Mouse (Mus musculus) forebrain, embryonic 11.5 days (tissue): Measurements from ENCODE around the gene Dnmt3a. TPM values are rescaled to one million over a fixed set of nuclear protein-coding genes. Genes with fewer than 3 reads are reported as not detected.

Source experiments
- ATAC-seq: fragments of 200-750 bp; cut with Nextera tagmentation; replicated peaks from 2 replicates; pipeline ENCODE4 v1.8.0; 2017; ENCODE audit warnings: moderate TSS enrichment; ENCODE audit not compliant: low FRiP score
- DNase-seq: peaks from one replicate; pipeline ENCODE4 v3.0.0-alpha.2; 2017; ENCODE audit warnings: low spot score
- H3K27ac ChIP-seq: fragments of 300-500 bp; sonication (generic); 2 replicates; pipeline ENCODE4 v1.5.1; 2014; ENCODE audit warnings: low read depth, low read length
- H3K27me3 ChIP-seq: fragments of 300-500 bp; sonication (generic); 2 replicates; pipeline ENCODE4 v1.6.1; 2014; ENCODE audit warnings: mild to moderate bottlenecking, low read length, mixed read lengths; ENCODE audit not compliant: control insufficient read depth, insufficient read depth
- H3K36me3 ChIP-seq: fragments of 300-500 bp; sonication (generic); 2 replicates; pipeline ENCODE4 v1.6.1; 2014; ENCODE audit warnings: mild to moderate bottlenecking, low read length, moderate library complexity, mixed read lengths; ENCODE audit not compliant: control insufficient read depth, insufficient read depth
- H3K4me1 ChIP-seq: fragments of 300-500 bp; sonication (generic); replicated peaks from 2 replicates; pipeline ENCODE4 v1.6.1; 2014; ENCODE audit warnings: low read length, mixed read lengths; ENCODE audit not compliant: control insufficient read depth, insufficient read depth
- H3K4me2 ChIP-seq: fragments of 300-500 bp; sonication (generic); 2 replicates; pipeline ENCODE4 v1.6.1; 2014; ENCODE audit warnings: low read depth, mild to moderate bottlenecking, low read length, moderate library complexity, mixed read lengths; ENCODE audit not compliant: severe bottlenecking
- H3K4me3 ChIP-seq: fragments of 300-500 bp; sonication (generic); 2 replicates; pipeline ENCODE4 v1.5.1; 2014; ENCODE audit warnings: low read depth, low read length
- H3K9ac ChIP-seq: fragments of 300-500 bp; sonication (generic); 2 replicates; pipeline ENCODE4 v1.6.1; 2014; ENCODE audit warnings: low read length
- H3K9me3 ChIP-seq: fragments of 300-500 bp; sonication (generic); 2 replicates; pipeline ENCODE4 v1.6.1; 2016; ENCODE audit warnings: low read length, mixed read lengths; ENCODE audit not compliant: control insufficient read depth
- WGBS: fragments of 180-500 bp; shearing (Covaris S2); extraction: QIAGEN DNeasy Blood & Tissue Kit; methylation state at CpG from one replicate; pipeline ENCODE4 v1.1.7; 2014; 5-methylcytosine and 5-hydroxymethylcytosine counted together
- polyA plus RNA-seq: library from polyadenylated mRNA; unstranded; fragments of >200 nt; fragmentation: Nextera tagmentation; extraction: Ambion mirVana; gene quantifications from 2 replicates; pipeline ENCODE4 v1.2.1, GENCODE M21; 2014

Dnmt3a gene
- polyA plus RNA-seq, 1 experiment from 2014 or later = 104 TPM

DNA sequence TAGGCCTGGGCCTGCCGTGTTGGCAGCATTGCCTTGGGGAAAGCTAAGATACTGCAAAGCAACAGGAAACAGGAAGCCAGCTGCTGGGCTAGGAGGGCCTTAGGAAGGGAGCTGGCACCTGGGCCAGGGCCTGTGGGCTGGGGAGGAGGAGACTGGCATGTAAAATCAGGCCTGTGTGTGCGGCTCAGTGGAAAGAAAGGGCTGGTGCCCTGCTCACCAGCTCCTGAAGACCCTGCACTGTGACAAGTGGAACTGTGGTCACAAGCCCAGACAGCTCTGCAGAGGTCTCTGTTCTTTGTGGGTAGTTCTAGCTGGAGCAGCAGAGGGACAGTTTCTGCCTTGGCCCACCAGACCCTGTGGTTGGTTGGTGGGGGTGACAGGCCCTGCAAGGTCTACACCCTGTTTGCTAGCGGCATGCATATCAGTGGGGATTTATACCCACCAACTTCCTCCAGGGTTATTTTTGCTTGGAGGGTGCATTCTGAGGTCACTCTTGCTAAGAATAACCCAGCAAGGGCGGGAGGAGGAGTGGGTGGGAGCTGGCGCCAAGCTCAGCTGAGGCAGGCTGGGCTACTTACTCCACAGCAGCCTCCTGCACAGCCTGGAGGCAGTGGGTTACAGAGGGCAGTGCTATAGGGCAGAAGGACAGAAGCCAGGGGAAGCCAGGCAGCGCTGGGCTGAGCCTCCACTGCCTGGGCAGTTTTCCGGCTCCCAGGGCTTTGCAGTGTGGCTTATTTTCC is 50.1 kb downstream of the Dnmt3a start:
- Histone ChIP-seq H3K9ac (no peak overlapping the region), H3K9me3 (no peaks in the 10 kb centered on the region), H3K27me3 (no peaks in the 10 kb centered on the region), H3K4me3 (no peak overlapping the region), H3K27ac (no peak overlapping the region), H3K4me2 (no peak overlapping the region), H3K36me3 (no peaks in the 10 kb centered on the region), H3K4me1 (no peaks in the 10 kb centered on the region)
- 59% methylated on average over 7 of the region's 7 CpGs for WGBS
- no peak for ATAC-seq
- no peak for DNase-seq

GRCm38 (mm10) chr12:3856748-3857147 is 50.9 kb downstream of the Dnmt3a start:
- H3K27me3 ChIP-seq = no peaks in the 10 kb centered on the region
- no peak overlapping the region for H3K4me2 ChIP-seq
- 81% methylated on average over 2 of the region's 2 CpGs for WGBS
- no peak for ATAC-seq
- DNase-seq = no peak
- no peak overlapping the region for H3K4me3 ChIP-seq
- no peaks in the 10 kb centered on the region for H3K4me1 ChIP-seq
- no peaks in the 10 kb centered on the region for H3K36me3 ChIP-seq
- no peaks in the 10 kb centered on the region for H3K9me3 ChIP-seq
- no peak overlapping the region for H3K27ac ChIP-seq
- no peak overlapping the region for H3K9ac ChIP-seq

- DNase-seq = no peak
- ATAC-seq = no peak
- 77% methylated on average over 3 of the region's 3 CpGs for WGBS
- H3K4me2 ChIP-seq = no peak overlapping the region
- no peak overlapping the region for H3K4me3 ChIP-seq
- H3K9ac ChIP-seq = no peak overlapping the region
- no peak overlapping the region for H3K27ac ChIP-seq
- H3K9me3 ChIP-seq = no peaks in the 10 kb centered on the region
- no peaks in the 10 kb centered on the region for H3K4me1 ChIP-seq
- no peaks in the 10 kb centered on the region for H3K27me3 ChIP-seq
- no peaks in the 10 kb centered on the region for H3K36me3 ChIP-seq
Observed at GRCm38 (mm10) chr12:3857231-3857630, 51.4 kb downstream of the Dnmt3a start.

DNA sequence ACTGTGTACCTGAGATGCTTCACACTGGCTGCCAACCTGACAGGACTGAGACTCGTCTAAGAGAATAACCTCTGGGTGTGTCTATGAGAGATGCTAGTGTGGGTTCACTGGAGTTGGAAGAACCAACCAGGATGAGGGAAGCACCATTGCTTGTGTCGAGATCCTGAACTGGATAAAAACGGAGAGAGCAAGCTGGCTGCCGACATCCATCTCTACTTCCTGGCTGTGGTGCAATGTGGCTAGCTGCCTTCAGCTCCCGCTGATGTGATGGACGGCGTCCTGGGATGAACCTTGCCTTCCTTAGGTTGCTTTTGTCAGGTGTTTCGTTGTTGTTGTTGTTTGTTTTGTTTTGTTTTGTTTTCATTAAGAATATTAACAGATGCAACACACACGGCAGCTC is 52.0 kb downstream of the Dnmt3a start:
- Histone ChIP-seq H3K4me3 (no peak overlapping the region), H3K9ac (no peak overlapping the region), H3K4me2 (no peak overlapping the region), H3K36me3 (no peaks in the 10 kb centered on the region), H3K27ac (no peak overlapping the region), H3K9me3 (no peaks in the 10 kb centered on the region), H3K4me1 (no peaks in the 10 kb centered on the region), H3K27me3 (no peaks in the 10 kb centered on the region)
- ATAC-seq = no peak
- WGBS = 84% methylated on average over 9 of the region's 9 CpGs
- DNase-seq = no peak

GRCm38 (mm10) chr12:3858754-3859153 is 52.9 kb downstream of the Dnmt3a start:
- Histone ChIP-seq H3K9ac (no peak overlapping the region), H3K36me3 (no peaks in the 10 kb centered on the region), H3K27ac (no peak overlapping the region), H3K9me3 (no peaks in the 10 kb centered on the region), H3K4me2 (no peak overlapping the region), H3K4me3 (no peak overlapping the region), H3K4me1 (no peaks in the 10 kb centered on the region), H3K27me3 (no peaks in the 10 kb centered on the region)
- ATAC-seq = no peak
- no peak for DNase-seq
- 86% methylated on average over 4 of the region's 4 CpGs for WGBS

DNA sequence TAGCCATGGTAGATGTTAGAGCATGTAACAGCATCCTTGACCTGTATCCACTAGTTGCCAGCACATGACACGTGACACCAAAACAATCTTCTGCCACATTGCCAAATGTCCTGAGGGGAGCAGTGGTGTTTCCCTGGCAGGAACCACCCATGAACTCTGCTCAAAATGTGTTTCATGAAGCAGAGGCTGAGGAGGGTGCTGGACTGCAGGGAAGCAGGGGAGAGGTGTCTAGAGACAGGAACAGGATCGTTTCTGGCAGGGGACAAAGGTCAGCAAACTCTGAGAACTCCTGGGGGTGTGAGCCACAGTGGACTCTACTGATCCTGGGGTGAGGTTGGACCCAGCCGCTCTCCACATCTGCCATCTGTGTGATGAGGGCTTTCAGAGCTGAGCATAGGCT is 53.7 kb downstream of the Dnmt3a start:
- H3K4me1 ChIP-seq = no peaks in the 10 kb centered on the region
- no peak overlapping the region for H3K27ac ChIP-seq
- 73% methylated on average over 3 of the region's 3 CpGs for WGBS
- no peak overlapping the region for H3K4me2 ChIP-seq
- H3K27me3 ChIP-seq = no peaks in the 10 kb centered on the region
- no peaks in the 10 kb centered on the region for H3K9me3 ChIP-seq
- H3K36me3 ChIP-seq = no peaks in the 10 kb centered on the region
- H3K4me3 ChIP-seq = no peak overlapping the region
- ATAC-seq = no peak
- no peak overlapping the region for H3K9ac ChIP-seq
- no peak for DNase-seq

DNA sequence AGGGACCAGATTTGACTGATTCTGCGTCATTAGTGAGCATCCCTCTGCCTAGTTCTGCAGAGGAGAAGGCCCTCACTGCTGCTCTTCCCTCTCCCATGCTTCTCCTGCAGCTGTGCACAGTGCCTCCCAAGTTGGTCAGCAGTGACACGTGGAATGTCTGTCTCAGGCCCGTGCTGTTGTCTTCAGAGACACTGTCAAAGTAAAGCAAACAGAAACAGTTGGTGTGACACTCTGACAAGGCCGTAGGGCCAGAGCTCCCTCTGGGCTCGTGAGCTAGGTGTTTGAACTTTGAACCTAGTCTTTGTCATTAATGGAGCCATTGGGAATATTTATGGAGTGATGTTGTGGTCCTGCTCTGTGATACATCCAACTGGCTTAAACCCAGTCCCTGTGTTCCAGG is 54.2 kb downstream of the Dnmt3a start:
- no peak for ATAC-seq
- Histone ChIP-seq H3K27me3 (no peaks in the 10 kb centered on the region), H3K4me2 (no peak overlapping the region), H3K27ac (no peak overlapping the region), H3K4me1 (no peaks in the 10 kb centered on the region), H3K9me3 (no peaks in the 10 kb centered on the region), H3K9ac (no peak overlapping the region), H3K36me3 (no peaks in the 10 kb centered on the region), H3K4me3 (no peak overlapping the region)
- 80% methylated on average over 5 of the region's 5 CpGs for WGBS
- no peak for DNase-seq

DNA sequence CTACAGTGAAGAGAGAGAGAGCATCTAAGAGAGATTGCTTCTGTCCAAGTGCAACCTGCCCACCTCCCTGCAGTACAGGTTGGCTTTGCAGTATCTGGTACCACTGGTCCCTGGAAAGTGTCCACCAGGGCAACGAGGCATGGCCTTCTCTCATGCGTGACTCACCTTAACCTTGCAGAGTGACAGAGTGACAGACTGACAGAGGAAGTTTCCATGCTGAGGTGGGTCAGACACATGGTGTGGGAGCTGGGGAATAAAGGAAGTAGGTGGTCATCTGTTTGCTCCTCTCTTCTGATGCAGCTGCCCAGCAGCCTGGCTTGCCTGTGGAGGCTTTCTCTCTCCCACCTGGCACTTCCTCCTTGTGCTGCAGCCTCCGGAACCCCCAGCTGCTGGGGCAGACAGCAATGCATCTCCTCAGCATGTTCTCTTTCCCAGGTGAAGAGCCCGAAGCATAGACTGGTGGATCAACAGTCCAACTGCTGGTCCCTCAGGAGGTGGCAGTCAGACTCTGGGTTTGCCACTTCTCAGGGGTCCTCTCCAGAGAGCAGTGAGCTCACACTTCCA is 55.9 kb downstream of the Dnmt3a start:
- Histone ChIP-seq H3K4me2 (no peak overlapping the region), H3K4me1 (no peaks in the 10 kb centered on the region), H3K27me3 (no peaks in the 10 kb centered on the region), H3K36me3 (no peaks in the 10 kb centered on the region), H3K9me3 (no peaks in the 10 kb centered on the region), H3K27ac (no peak overlapping the region), H3K4me3 (no peak overlapping the region), H3K9ac (no peak overlapping the region)
- 86% methylated on average over 4 of the region's 4 CpGs for WGBS
- ATAC-seq = no peak
- DNase-seq = peak; percentile 44

DNA sequence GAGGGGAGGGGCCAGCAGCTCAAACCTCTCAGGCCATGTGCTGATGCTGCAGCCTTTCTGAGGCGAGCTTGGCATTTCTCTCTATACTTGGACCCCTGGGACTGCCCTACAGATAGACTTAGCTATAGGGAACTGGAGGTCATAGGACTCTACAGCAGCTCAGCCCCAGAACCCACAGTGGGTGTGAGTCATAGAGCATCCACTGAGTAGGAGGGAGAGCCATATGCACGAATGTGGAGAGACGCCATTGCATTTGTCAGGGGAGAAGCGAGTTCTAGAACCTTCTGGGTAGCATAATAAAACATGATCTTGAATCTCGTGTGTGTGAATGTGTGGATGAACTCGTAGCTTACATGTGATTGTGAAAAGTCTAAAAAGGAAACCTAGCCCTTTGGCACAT is 56.4 kb downstream of the Dnmt3a start:
- DNase-seq (no peak), ATAC-seq (no peak)
- Histone ChIP-seq H3K9ac (no peak overlapping the region), H3K9me3 (no peaks in the 10 kb centered on the region), H3K36me3 (no peaks in the 10 kb centered on the region), H3K4me2 (no peak overlapping the region), H3K27ac (no peak overlapping the region), H3K27me3 (no peaks in the 10 kb centered on the region), H3K4me3 (no peak overlapping the region), H3K4me1 (no peaks in the 10 kb centered on the region)
- WGBS = 91% methylated on average over 6 of the region's 6 CpGs
